Mouse (Mus musculus) NIH3T3 (cell line): ENCODE results near the gene Gm19402.
"Not testable (repeated sequence)": the region's sequence is repeated elsewhere in the genome, so short reads cannot be mapped to it uniquely, and the experiment has no call there.

Source experiments
- DNase-seq: peaks from one replicate; pipeline ENCODE4 v3.0.0-alpha.2; 2012; ENCODE audit warnings: low read depth

The Gm19402 gene

GRCm38 (mm10) chr10:77690356-77690807 is at the start of gene Gm19402:
Gene Gm19402, minus strand, starts transcription at chr10:77690757.
- DNase-seq, result not testable (repeated sequence)

- no peak for DNase-seq
These were observed 48.4 kb upstream of the Gm19402 start for GRCm38 (mm10) chr10:77738929-77739328.

- DNase-seq, result no peak
These were observed 45.4 kb upstream of the Gm19402 start for GRCm38 (mm10) chr10:77735928-77736327.

- peak; percentile 22 for DNase-seq
These were observed 38.7 kb upstream of the Gm19402 start for GRCm38 (mm10) chr10:77729241-77729640.

GRCm38 (mm10) chr10:77728280-77728679 is 37.7 kb upstream of the Gm19402 start:
- DNase-seq, result peak; percentile 43

GRCm38 (mm10) chr10:77726186-77726585 is 35.6 kb upstream of the Gm19402 start, which contains the start of gene Gm10100:
Gene Gm10100, plus strand, starts transcription at chr10:77726486.
- DNase-seq, result no peak

- DNase-seq, result no peak
These were observed 34.3 kb upstream of the Gm19402 start for GRCm38 (mm10) chr10:77724855-77725254.

- DNase-seq, result not testable (repeated sequence)
These were observed 29.7 kb upstream of the Gm19402 start, which contains the start of gene Krtap12-1 for GRCm38 (mm10) chr10:77720299-77720698. Gene Krtap12-1, plus strand, starts transcription at chr10:77720599.

GRCm38 (mm10) chr10:77715507-77715906 is 24.9 kb upstream of the Gm19402 start, which contains the start of gene Gm10142:
Gene Gm10142, plus strand, starts transcription at chr10:77715807.
- DNase-seq, result no peak

GRCm38 (mm10) chr10:77713734-77714133 is 23.2 kb upstream of the Gm19402 start:
- DNase-seq, result no peak

GRCm38 (mm10) chr10:77711157-77711556 is 20.6 kb upstream of the Gm19402 start, which contains the start of gene Gm10024:
Gene Gm10024, plus strand, starts transcription at chr10:77711457.
- DNase-seq, result not testable (repeated sequence)

GRCm38 (mm10) chr10:77709831-77710230 is 19.3 kb upstream of the Gm19402 start:
- peak; percentile 32 for DNase-seq

- DNase-seq, result no peak
These were observed 15.8 kb upstream of the Gm19402 start, which contains the start of gene Gm10272 for GRCm38 (mm10) chr10:77706326-77706725. Gene Gm10272, plus strand, starts transcription at chr10:77706626.

GRCm38 (mm10) chr10:77697133-77697532 is 6.6 kb upstream of the Gm19402 start, which contains the start of gene Gm9508:
Gene Gm9508, minus strand, starts transcription at chr10:77697233.
- DNase-seq, result no peak

- no peak for DNase-seq
These were observed 3.5 kb downstream of the Gm19402 start for GRCm38 (mm10) chr10:77687021-77687420.

- DNase-seq, result no peak
These were observed 4.5 kb downstream of the Gm19402 start, which contains the start of gene Tspear for GRCm38 (mm10) chr10:77685895-77686664. Gene Tspear, plus strand, starts transcription at chr10:77686569.

GRCm38 (mm10) chr10:77684181-77684580 is 6.4 kb downstream of the Gm19402 start:
- no peak for DNase-seq

GRCm38 (mm10) chr10:77682994-77683393 is 7.6 kb downstream of the Gm19402 start:
- DNase-seq, result no peak

- DNase-seq, result no peak
These were observed 13.0 kb downstream of the Gm19402 start for GRCm38 (mm10) chr10:77677562-77677961.

- DNase-seq, result no peak
These were observed 16.8 kb downstream of the Gm19402 start for GRCm38 (mm10) chr10:77673765-77674164.

GRCm38 (mm10) chr10:77671519-77671918 is 19.0 kb downstream of the Gm19402 start:
- DNase-seq, result no peak

GRCm38 (mm10) chr10:77670710-77671109 is 19.8 kb downstream of the Gm19402 start:
- no peak for DNase-seq

GRCm38 (mm10) chr10:77667402-77667801 is 23.2 kb downstream of the Gm19402 start:
- DNase-seq, result peak; percentile 56
